Mouse (Mus musculus) heart, postnatal 0 days (tissue): ENCODE measurements around the gene Atg3. TPM values are rescaled to one million over a fixed set of nuclear protein-coding genes. Genes with fewer than 3 reads are reported as not detected.
A peak's percentile ranks its signal among the peaks of the same experiment; 100 is the strongest.

Source experiments
- ATAC-seq: fragments of 200-750 bp; cut with Nextera tagmentation; 2 replicates; pipeline ENCODE4 v1.8.0; 2017; ENCODE audit warnings: low read depth, moderate number of reproducible peaks, moderate library complexity; ENCODE audit not compliant: insufficient read depth
- DNase-seq: peaks from one replicate; pipeline ENCODE4 v3.0.0-alpha.2; 2016; ENCODE audit warnings: low spot score
- H3K27ac ChIP-seq: fragments of 300-500 bp; sonication (generic); 2 replicates; pipeline ENCODE4 v1.5.1; 2014; ENCODE audit warnings: low read depth, mild to moderate bottlenecking
- H3K27me3 ChIP-seq: fragments of 300-500 bp; sonication (generic); 2 replicates; pipeline ENCODE4 v1.6.1; 2014; ENCODE audit warnings: low read length, mixed read lengths; ENCODE audit not compliant: control insufficient read depth, insufficient read depth
- H3K36me3 ChIP-seq: fragments of 300-500 bp; sonication (generic); replicated peaks from 2 replicates; pipeline ENCODE4 v1.6.1; 2014; ENCODE audit warnings: low read length, mixed read lengths; ENCODE audit not compliant: control insufficient read depth, insufficient read depth
- H3K4me1 ChIP-seq: fragments of 300-500 bp; sonication (generic); 2 replicates; pipeline ENCODE4 v1.6.1; 2014; ENCODE audit warnings: antibody characterized with exemption; ENCODE audit not compliant: control insufficient read depth, insufficient read depth
- H3K4me2 ChIP-seq: fragments of 300-500 bp; sonication (generic); 2 replicates; pipeline ENCODE4 v1.6.1; 2014; ENCODE audit warnings: low read depth, mild to moderate bottlenecking, low read length, moderate library complexity
- H3K4me3 ChIP-seq: fragments of 300-500 bp; sonication (generic); 2 replicates; pipeline ENCODE4 v1.5.1; 2014; ENCODE audit warnings: low read depth, low read length
- H3K9ac ChIP-seq: fragments of 300-500 bp; sonication (generic); replicated peaks from 2 replicates; pipeline ENCODE4 v1.6.1; 2014; ENCODE audit warnings: low read depth, low read length, mixed read lengths
- H3K9me3 ChIP-seq: fragments of 300-500 bp; sonication (generic); replicated peaks from 2 replicates; pipeline ENCODE4 v1.6.1; 2016; ENCODE audit warnings: low read length; ENCODE audit not compliant: control insufficient read depth
- CTCF ChIP-seq: IDR thresholded peaks from 2 replicates; pipeline ENCODE4 v1.5.1; 2016; ENCODE audit warnings: antibody characterized with exemption, control low read depth, low read depth
- EP300 ChIP-seq: IDR thresholded peaks from 2 replicates; pipeline ENCODE4 v1.6.1; 2016; ENCODE audit warnings: antibody characterized with exemption, low read depth
- WGBS: fragments of 180-500 bp; shearing (Covaris S2); extraction: QIAGEN DNeasy Blood & Tissue Kit; methylation state at CpG from one replicate; pipeline ENCODE4 v1.1.7; 2014; 5-methylcytosine and 5-hydroxymethylcytosine counted together
- polyA plus RNA-seq: library from polyadenylated mRNA; unstranded; fragments of >200 nt; fragmentation: Nextera tagmentation; extraction: Ambion mirVana; gene quantifications from 2 replicates; pipeline ENCODE4 v1.2.1, GENCODE M21; 2015
- total RNA-seq: library from RNA; depleted of rRNA; stranded (reverse); fragments of >200 nt; gene quantifications from 2 replicates; pipeline ENCODE4 v1.2.3, GENCODE M21; 2014; ENCODE audit warnings: low replicate concordance; rRNA removed

The Atg3 gene
- total RNA-seq = 4.5 and 5.6 TPM in 2 replicates
- polyA plus RNA-seq = 30.1 and 31.2 TPM in 2 replicates

DNA sequence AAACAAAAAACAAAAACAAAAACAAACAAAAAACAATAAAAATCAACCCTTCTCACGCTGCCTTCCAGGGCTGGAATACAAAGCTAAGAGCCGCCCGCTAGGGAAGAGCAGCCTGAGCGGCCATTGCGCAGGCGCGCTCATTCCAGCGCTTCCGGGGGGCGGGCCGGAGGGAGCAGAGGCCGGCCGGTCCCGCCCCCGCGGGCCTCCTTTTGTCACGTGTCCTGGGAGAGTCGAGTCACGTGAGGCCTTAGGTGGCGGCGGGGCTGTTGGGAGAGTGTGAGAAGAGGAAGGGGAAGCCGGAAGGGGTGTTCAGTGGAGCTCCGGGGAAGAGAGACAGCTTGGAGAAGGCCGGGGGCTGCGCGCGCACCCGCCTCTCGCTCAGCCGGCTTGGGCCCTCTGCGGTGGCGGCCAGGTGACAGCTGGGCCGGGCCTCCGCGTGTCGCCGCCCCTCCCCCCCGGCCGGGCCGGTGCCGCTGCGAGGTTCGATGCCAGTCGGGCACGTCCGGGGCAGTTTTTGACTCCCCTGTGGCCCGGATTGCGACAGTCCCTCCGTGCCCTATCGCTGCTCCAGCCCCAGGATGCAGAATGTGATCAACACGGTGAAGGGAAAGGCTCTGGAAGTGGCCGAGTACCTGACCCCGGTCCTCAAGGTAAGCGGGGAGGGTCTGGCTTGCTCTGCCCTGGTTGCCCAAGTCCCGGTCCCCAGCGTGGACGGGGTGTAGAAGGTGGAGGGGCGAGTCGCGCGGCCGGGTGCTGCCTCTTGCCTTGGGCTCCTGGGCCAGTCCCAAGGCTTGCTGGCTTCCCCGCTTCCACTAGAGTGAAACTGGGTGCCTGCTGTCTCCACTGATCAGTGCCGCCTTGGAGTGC is at the start of gene Atg3, which contains the start of gene Slc35a5:
Gene Atg3, plus strand, starts transcription at position 264 of the 867 bp plus-strand sequence.
Gene Slc35a5, minus strand, starts transcription at position 185 of the 867 bp plus-strand sequence.
- Histone ChIP-seq H3K27me3 (no peaks in the 10 kb centered on the region), H3K36me3 (peaks cover 15% of the 10 kb centered on the region; the same call in 1 of the 2 replicates), H3K4me1 (peaks cover 9% of the 10 kb centered on the region; the same call in 1 of the 2 replicates), H3K4me2 (peak within 1 kb of the TSS; percentile 71), H3K27ac (peak within 1 kb of the TSS; percentile 97), H3K9ac (peak within 1 kb of the TSS; percentile 95), H3K9me3 (no peaks in the 10 kb centered on the region), H3K4me3 (peak within 1 kb of the TSS; percentile 96)
- DNase-seq = peak; percentile 99
- WGBS = 1% methylated on average over 53 of the region's 64 CpGs
- peak; percentile 98 for ATAC-seq
- TF ChIP-seq EP300 (no peak), CTCF (no peak)

GRCm38 (mm10) chr16:45110498-45110897 is 48.1 kb upstream of the Atg3 start:
- Histone ChIP-seq H3K9me3 (no peaks in the 10 kb centered on the region), H3K36me3 (0 out of 2 replicates have a peak, but pooled peaks cover 8% of the 10 kb centered on the region), H3K4me1 (peaks cover 10% of the 10 kb centered on the region), H3K4me3 (no peak overlapping the region), H3K27me3 (no peaks in the 10 kb centered on the region), H3K4me2 (no peak overlapping the region), H3K9ac (no peak overlapping the region), H3K27ac (peak overlapping the region; percentile 0; the same call in 1 of the 2 replicates)
- peak; percentile 86 for ATAC-seq
- DNase-seq = no peak
- WGBS = 4% methylated on average over 4 of the region's 4 CpGs
- TF ChIP-seq CTCF = no peak

DNA sequence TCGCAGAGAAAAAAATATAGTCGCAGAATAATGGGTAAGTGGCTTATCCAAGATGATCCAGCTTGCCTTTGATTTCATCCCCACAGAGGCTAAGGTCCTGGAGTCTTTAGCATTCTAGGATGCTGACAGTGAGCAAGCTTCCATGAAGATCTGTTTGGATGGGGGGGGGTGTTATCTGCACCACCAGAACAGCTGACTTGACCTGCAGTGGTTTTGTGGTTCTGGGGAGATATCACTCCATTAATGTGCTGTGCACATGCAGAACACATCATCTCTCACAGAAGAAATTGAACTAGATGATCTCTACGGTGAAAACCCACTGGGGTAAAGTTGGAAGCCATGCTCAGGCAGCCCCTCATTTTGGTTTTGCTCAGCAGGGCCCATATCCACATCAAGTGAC is 41.4 kb upstream of the Atg3 start:
- DNase-seq (no peak), ATAC-seq (no peak)
- Histone ChIP-seq H3K4me2 (no peak overlapping the region), H3K4me1 (peaks cover 9% of the 10 kb centered on the region), H3K27me3 (no peaks in the 10 kb centered on the region), H3K36me3 (peaks cover 23% of the 10 kb centered on the region), H3K9ac (no peak overlapping the region), H3K4me3 (no peak overlapping the region), H3K9me3 (no peaks in the 10 kb centered on the region), H3K27ac (no peak overlapping the region)
- 91% methylated on average over 3 of the region's 3 CpGs for WGBS
- TF ChIP-seq CTCF = no peak
- no peak for TF ChIP-seq EP300

DNA sequence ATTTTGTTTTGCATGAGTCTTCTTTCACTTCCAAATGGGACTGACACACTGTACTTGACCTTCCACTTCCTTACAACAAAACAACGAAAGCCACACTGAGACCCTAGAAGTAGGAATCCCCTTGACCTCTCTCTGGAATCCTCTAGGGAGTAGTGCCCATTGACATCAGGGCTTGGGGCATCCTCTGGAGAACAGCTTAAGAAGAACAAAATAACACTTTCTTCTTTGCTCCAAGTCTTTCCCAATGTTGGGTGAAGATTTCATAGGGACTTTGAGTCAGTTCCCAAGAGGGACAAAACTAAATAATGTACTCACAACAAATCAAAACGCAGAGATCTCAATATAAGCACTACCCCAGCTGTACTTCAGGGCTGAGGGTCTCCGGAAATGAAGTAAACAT is 39.8 kb upstream of the Atg3 start:
- no peak overlapping the region for H3K9ac ChIP-seq
- H3K27ac ChIP-seq = no peak overlapping the region
- peaks cover 25% of the 10 kb centered on the region for H3K36me3 ChIP-seq
- no peak for DNase-seq
- H3K27me3 ChIP-seq = no peaks in the 10 kb centered on the region
- TF ChIP-seq CTCF (no peak), EP300 (no peak)
- H3K4me3 ChIP-seq = no peak overlapping the region
- H3K4me1 ChIP-seq = peaks cover 9% of the 10 kb centered on the region
- no peak overlapping the region for H3K4me2 ChIP-seq
- ATAC-seq = no peak
- no peaks in the 10 kb centered on the region for H3K9me3 ChIP-seq
- WGBS = 75% methylated on average over 3 of the region's 3 CpGs

- TF ChIP-seq CTCF (no peak), EP300 (no peak)
- peaks cover 25% of the 10 kb centered on the region for H3K36me3 ChIP-seq
- H3K27me3 ChIP-seq = no peaks in the 10 kb centered on the region
- peak; percentile 49 for ATAC-seq
- 27% methylated on average over 5 of the region's 5 CpGs for WGBS
- peak; percentile 49 for DNase-seq
- H3K27ac ChIP-seq = 0 out of 2 replicates have a peak overlapping the region, but pooled peaks have one; percentile 6
- H3K4me1 ChIP-seq = peaks cover 9% of the 10 kb centered on the region
- H3K9ac ChIP-seq = no peak overlapping the region
- H3K4me2 ChIP-seq = no peak overlapping the region
- no peaks in the 10 kb centered on the region for H3K9me3 ChIP-seq
- no peak overlapping the region for H3K4me3 ChIP-seq
Observed at GRCm38 (mm10) chr16:45120844-45121425, 37.6 kb upstream of the Atg3 start.
